Mouse (Mus musculus) neural tube, embryonic 12.5 days (tissue): ENCODE data around the gene Mvb12a. TPM values are rescaled to one million over a fixed set of nuclear protein-coding genes. Genes with fewer than 3 reads are reported as not detected.
"Not testable (repeated sequence)": the region's sequence is repeated elsewhere in the genome, so short reads cannot be mapped to it uniquely, and the experiment has no call there.

ENCODE experiments used
- ATAC-seq: fragments of 200-750 bp; cut with Nextera tagmentation; 2 replicates; pipeline ENCODE4 v1.8.0; 2017; ENCODE audit warnings: low read depth, mild to moderate bottlenecking, moderate TSS enrichment, moderate library complexity; ENCODE audit not compliant: low FRiP score
- H3K27ac ChIP-seq: fragments of 300-500 bp; sonication (generic); 2 replicates; pipeline ENCODE4 v1.5.1; 2016
- H3K27me3 ChIP-seq: fragments of 300-500 bp; sonication (generic); replicated peaks from 2 replicates; pipeline ENCODE4 v1.6.1; 2016; ENCODE audit warnings: mild to moderate bottlenecking
- H3K36me3 ChIP-seq: fragments of 300-500 bp; sonication (generic); 2 replicates; pipeline ENCODE4 v1.6.1; 2016; ENCODE audit warnings: mild to moderate bottlenecking
- H3K4me1 ChIP-seq: fragments of 300-500 bp; sonication (generic); 2 replicates; pipeline ENCODE4 v1.6.1; 2016
- H3K4me2 ChIP-seq: fragments of 300-500 bp; sonication (generic); replicated peaks from 2 replicates; pipeline ENCODE4 v1.6.1; 2016; ENCODE audit warnings: mild to moderate bottlenecking
- H3K4me3 ChIP-seq: fragments of 300-500 bp; sonication (generic); 2 replicates; pipeline ENCODE4 v1.5.1; 2016
- H3K9ac ChIP-seq: fragments of 300-500 bp; sonication (generic); 2 replicates; pipeline ENCODE4 v1.6.1; 2016; ENCODE audit warnings: mild to moderate bottlenecking
- H3K9me3 ChIP-seq: fragments of 300-500 bp; sonication (generic); 2 replicates; pipeline ENCODE4 v1.6.1; 2016; ENCODE audit warnings: mild to moderate bottlenecking
- WGBS: fragments of 180-500 bp; shearing (Covaris S2); methylation state at CpG from one replicate; pipeline ENCODE4 v1.1.7; 2016; 5-methylcytosine and 5-hydroxymethylcytosine counted together
- polyA plus RNA-seq: library from polyadenylated mRNA; unstranded; fragments of >200 nt; fragmentation: Nextera tagmentation; extraction: Ambion mirVana; gene quantifications from 2 replicates; pipeline ENCODE4 v1.2.1, GENCODE M21; 2016

The Mvb12a gene
- polyA plus RNA-seq, 1 experiment from 2014 or later = 62.6 TPM

GRCm38 (mm10) chr8:71509316-71509715 lies 33.4 kb upstream of the Mvb12a start:
- Histone ChIP-seq H3K9me3 (no peaks in the 10 kb centered on the region), H3K27me3 (peaks cover 51% of the 10 kb centered on the region)

GRCm38 (mm10) chr8:71511644-71512043 lies 31.1 kb upstream of the Mvb12a start, which contains the start of gene Plvap:
Gene Plvap (minus strand): TSS chr8:71511752.
- no peak within 1 kb of the TSS for H3K9ac ChIP-seq
- peaks cover 35% of the 10 kb centered on the region for H3K27me3 ChIP-seq

More at GRCm38 (mm10) chr8:71509316-71509715, 33.4 kb upstream of the Mvb12a start:
- 60% methylated on average over 2 of the region's 2 CpGs for WGBS
- no peak overlapping the region for H3K27ac ChIP-seq
- H3K9ac ChIP-seq = no peak overlapping the region
- no peak overlapping the region for H3K4me3 ChIP-seq
- no peaks in the 10 kb centered on the region for H3K36me3 ChIP-seq
- peaks cover 11% of the 10 kb centered on the region; the same call in 1 of the 2 replicates for H3K4me1 ChIP-seq
- ATAC-seq = no peak
- peak overlapping the region; percentile 16; the same call in 1 of the 2 replicates for H3K4me2 ChIP-seq

GRCm38 (mm10) chr8:71513018-71513754 lies 29.5 kb upstream of the Mvb12a start:
- peaks cover 20% of the 10 kb centered on the region for H3K27me3 ChIP-seq
- H3K27ac ChIP-seq = no peak overlapping the region
- H3K4me3 ChIP-seq = no peak overlapping the region
- H3K9me3 ChIP-seq = no peaks in the 10 kb centered on the region
- peaks cover 3% of the 10 kb centered on the region; the same call in 1 of the 2 replicates for H3K4me1 ChIP-seq
- 76% methylated on average over 15 of the region's 15 CpGs for WGBS
- H3K4me2 ChIP-seq = no peak overlapping the region
- ATAC-seq = no peak
- H3K9ac ChIP-seq = no peak overlapping the region
- no peaks in the 10 kb centered on the region for H3K36me3 ChIP-seq

More at GRCm38 (mm10) chr8:71511644-71512043, 31.1 kb upstream of the Mvb12a start, which contains the start of gene Plvap:
- Histone ChIP-seq H3K9me3 (no peaks in the 10 kb centered on the region), H3K4me2 (no peak within 1 kb of the TSS; the same call in 1 of the 2 replicates), H3K36me3 (no peaks in the 10 kb centered on the region), H3K4me1 (peaks cover 11% of the 10 kb centered on the region; the same call in 1 of the 2 replicates), H3K4me3 (peak within 1 kb of the TSS; percentile 4; the same call in 1 of the 2 replicates), H3K27ac (no peak within 1 kb of the TSS)
- no peak for ATAC-seq
- WGBS = 61% methylated on average over 14 of the region's 14 CpGs

- WGBS = 71% methylated on average over 5 of the region's 5 CpGs
- ATAC-seq = no peak
- Histone ChIP-seq H3K4me3 (no peak overlapping the region), H3K9me3 (no peaks in the 10 kb centered on the region), H3K4me1 (peaks cover 3% of the 10 kb centered on the region; the same call in 1 of the 2 replicates), H3K36me3 (no peaks in the 10 kb centered on the region), H3K27ac (no peak overlapping the region), H3K27me3 (peaks cover 3% of the 10 kb centered on the region), H3K4me2 (no peak overlapping the region), H3K9ac (no peak overlapping the region)
These were observed 27.7 kb upstream of the Mvb12a start for GRCm38 (mm10) chr8:71515043-71515442.

- H3K4me3 ChIP-seq = no peak overlapping the region
- no peaks in the 10 kb centered on the region for H3K9me3 ChIP-seq
- H3K36me3 ChIP-seq = no peaks in the 10 kb centered on the region
- 16% methylated on average over 6 of the region's 6 CpGs for WGBS
- H3K9ac ChIP-seq = no peak overlapping the region
- no peak overlapping the region for H3K4me2 ChIP-seq
- no peak overlapping the region for H3K27ac ChIP-seq
- ATAC-seq = no peak
- H3K27me3 ChIP-seq = no peaks in the 10 kb centered on the region
- peaks cover 3% of the 10 kb centered on the region; the same call in 1 of the 2 replicates for H3K4me1 ChIP-seq
These were observed 25.9 kb upstream of the Mvb12a start for GRCm38 (mm10) chr8:71516786-71517185.

- ATAC-seq, H3K4me3 ChIP-seq, H3K9me3 ChIP-seq, H3K4me1 ChIP-seq, H3K27ac ChIP-seq, H3K9ac ChIP-seq, H3K4me2 ChIP-seq, H3K36me3 ChIP-seq: not testable (repeated sequence)
- H3K27me3 ChIP-seq = peaks cover 15% of the 10 kb centered on the region
- WGBS = 47% methylated on average over 10 of the region's 10 CpGs
These were observed 23.5 kb upstream of the Mvb12a start for GRCm38 (mm10) chr8:71519037-71519825.

- Histone ChIP-seq H3K36me3 (no peaks in the 10 kb centered on the region), H3K4me1 (peaks cover 6% of the 10 kb centered on the region), H3K4me3 (no peak overlapping the region), H3K27ac (no peak overlapping the region), H3K9me3 (no peaks in the 10 kb centered on the region), H3K27me3 (peaks cover 39% of the 10 kb centered on the region), H3K9ac (no peak overlapping the region), H3K4me2 (peak overlapping the region; percentile 10; the same call in 1 of the 2 replicates)
- ATAC-seq = peak; percentile 68
- WGBS = 6% methylated on average over 17 of the region's 17 CpGs
These were observed 21.1 kb upstream of the Mvb12a start for GRCm38 (mm10) chr8:71521634-71522033.

GRCm38 (mm10) chr8:71525226-71526050 lies 17.3 kb upstream of the Mvb12a start, which contains the start of gene Ccdc194:
Gene Ccdc194 (minus strand): TSS chr8:71525711.
- peak within 1 kb of the TSS; percentile 10; the same call in 1 of the 2 replicates for H3K9ac ChIP-seq
- peaks cover 52% of the 10 kb centered on the region for H3K27me3 ChIP-seq
- ATAC-seq = no peak
- 0 out of 2 replicates have a peak within 1 kb of the TSS, but pooled peaks have one; percentile 5 for H3K4me3 ChIP-seq
- no peak within 1 kb of the TSS for H3K27ac ChIP-seq
- no peaks in the 10 kb centered on the region for H3K9me3 ChIP-seq
- H3K4me1 ChIP-seq = peaks cover 4% of the 10 kb centered on the region; the same call in 1 of the 2 replicates
- no peaks in the 10 kb centered on the region for H3K36me3 ChIP-seq
- WGBS = 6% methylated on average over 46 of the region's 46 CpGs
- peak within 1 kb of the TSS; percentile 34 for H3K4me2 ChIP-seq

- Histone ChIP-seq H3K4me1 (peaks cover 4% of the 10 kb centered on the region; the same call in 1 of the 2 replicates), H3K4me3 (no peak overlapping the region), H3K27me3 (peaks cover 52% of the 10 kb centered on the region), H3K9me3 (no peaks in the 10 kb centered on the region), H3K9ac (no peak overlapping the region), H3K4me2 (no peak overlapping the region), H3K36me3 (no peaks in the 10 kb centered on the region), H3K27ac (no peak overlapping the region)
- WGBS = 8% methylated on average over 6 of the region's 6 CpGs
- no peak for ATAC-seq
These were observed 16.4 kb upstream of the Mvb12a start for GRCm38 (mm10) chr8:71526272-71526671.

- H3K36me3 ChIP-seq = no peaks in the 10 kb centered on the region
- H3K9ac ChIP-seq = no peak overlapping the region
- peaks cover 4% of the 10 kb centered on the region; the same call in 1 of the 2 replicates for H3K4me1 ChIP-seq
- WGBS = 47% methylated on average over 3 of the region's 3 CpGs
- no peak overlapping the region for H3K4me3 ChIP-seq
- H3K27ac ChIP-seq = no peak overlapping the region
- H3K4me2 ChIP-seq = no peak overlapping the region
- peaks cover 51% of the 10 kb centered on the region for H3K27me3 ChIP-seq
- no peaks in the 10 kb centered on the region for H3K9me3 ChIP-seq
- ATAC-seq = no peak
These were observed 15.4 kb upstream of the Mvb12a start for GRCm38 (mm10) chr8:71527162-71527870.
